Mouse (Mus musculus) intestine, embryonic 16.5 days (tissue): ENCODE data around the gene Rfc4. TPM values are rescaled to one million over a fixed set of nuclear protein-coding genes. Genes with fewer than 3 reads are reported as not detected.

Experiments used
- ATAC-seq: fragments of 200-750 bp; cut with Nextera tagmentation; 2 replicates; pipeline ENCODE4 v1.8.0; 2017; ENCODE audit warnings: moderate TSS enrichment, moderate library complexity
- H3K27ac ChIP-seq: fragments of 300-500 bp; sonication (generic); 2 replicates; pipeline ENCODE4 v1.5.1; 2014; ENCODE audit warnings: mild to moderate bottlenecking, low read length
- H3K27me3 ChIP-seq: fragments of 300-500 bp; sonication (generic); replicated peaks from 2 replicates; pipeline ENCODE4 v1.6.1; 2014; ENCODE audit warnings: low read length, control low read depth, mixed read lengths; ENCODE audit not compliant: control insufficient read depth, insufficient read depth
- H3K36me3 ChIP-seq: fragments of 300-500 bp; sonication (generic); 2 replicates; pipeline ENCODE4 v1.6.1; 2014; ENCODE audit warnings: low read length, control low read depth; ENCODE audit not compliant: control insufficient read depth, insufficient read depth
- H3K4me1 ChIP-seq: fragments of 300-500 bp; sonication (generic); 2 replicates; pipeline ENCODE4 v1.6.1; 2014; ENCODE audit warnings: low read length, control low read depth, mixed read lengths; ENCODE audit not compliant: control insufficient read depth, insufficient read depth
- H3K4me2 ChIP-seq: fragments of 300-500 bp; sonication (generic); 2 replicates; pipeline ENCODE4 v1.6.1; 2014; ENCODE audit warnings: low read depth, low read length, control low read depth
- H3K4me3 ChIP-seq: fragments of 300-500 bp; sonication (generic); 2 replicates; pipeline ENCODE4 v1.5.1; 2014; ENCODE audit warnings: mild to moderate bottlenecking, low read length
- H3K9ac ChIP-seq: fragments of 300-500 bp; sonication (generic); 2 replicates; pipeline ENCODE4 v1.6.1; 2014; ENCODE audit warnings: low read depth, low read length
- H3K9me3 ChIP-seq: fragments of 300-500 bp; sonication (generic); 2 replicates; pipeline ENCODE4 v1.6.1; 2016; ENCODE audit warnings: low read length, control low read depth; ENCODE audit not compliant: control insufficient read depth
- WGBS: fragments of 180-500 bp; shearing (Covaris S2); extraction: QIAGEN DNeasy Blood & Tissue Kit; methylation state at CpG from one replicate; pipeline ENCODE4 v1.1.7; 2014; 5-methylcytosine and 5-hydroxymethylcytosine counted together
- polyA plus RNA-seq: library from polyadenylated mRNA; unstranded; fragments of >200 nt; fragmentation: Nextera tagmentation; extraction: Ambion mirVana; gene quantifications from 2 replicates; pipeline ENCODE4 v1.2.1, GENCODE M21; 2015

Gene Rfc4
- 88.3 and 107 TPM in 2 replicates for polyA plus RNA-seq

DNA sequence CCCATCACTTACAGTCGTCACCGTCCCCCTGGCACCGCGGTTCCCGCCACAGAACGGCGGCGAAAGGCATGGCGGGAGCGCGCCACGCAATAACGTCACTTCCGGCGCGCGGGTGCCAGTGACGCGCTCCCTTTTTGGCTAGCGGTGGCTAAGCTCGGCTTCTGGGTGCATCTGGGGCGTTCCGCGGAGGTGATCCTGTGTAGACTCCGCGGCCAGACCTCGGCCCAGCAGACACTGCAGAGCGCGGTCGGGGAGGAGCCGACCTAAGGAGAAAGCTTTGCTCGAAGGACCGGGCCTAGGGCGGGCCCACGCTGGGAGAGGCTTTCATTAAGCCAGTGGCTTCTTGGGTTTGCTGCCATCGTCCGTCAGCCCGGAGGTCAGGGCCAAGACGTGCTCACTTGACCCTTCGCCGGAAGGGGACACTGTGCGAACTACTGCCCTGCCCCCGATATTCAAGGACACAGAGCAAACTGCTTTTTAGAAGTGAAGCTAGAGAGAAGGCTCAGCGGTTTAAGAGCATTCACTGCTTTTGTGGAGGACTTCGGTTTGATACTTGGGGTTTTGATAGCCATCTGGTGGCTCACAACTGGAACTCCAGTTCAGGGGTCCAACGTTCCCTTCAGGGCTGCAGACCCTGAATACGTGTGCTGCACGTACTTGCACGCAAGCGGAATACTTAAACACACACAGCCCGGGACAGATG, at the start of gene Rfc4:
Rfc4 (minus strand) TSS at position 65 of the 703 bp plus-strand sequence.
- H3K9me3 ChIP-seq = no peaks in the 10 kb centered on the region
- H3K27me3 ChIP-seq = no peaks in the 10 kb centered on the region
- peaks cover 3% of the 10 kb centered on the region for H3K36me3 ChIP-seq
- peak within 1 kb of the TSS; percentile 60 for H3K4me3 ChIP-seq
- peaks cover 11% of the 10 kb centered on the region for H3K4me1 ChIP-seq
- H3K9ac ChIP-seq = peak within 1 kb of the TSS; percentile 85
- peak within 1 kb of the TSS; percentile 93 for H3K27ac ChIP-seq
- ATAC-seq = peak; percentile 95
- peak within 1 kb of the TSS; percentile 88 for H3K4me2 ChIP-seq
- under 1% methylated on average over 51 of the region's 51 CpGs for WGBS

- WGBS = 42% methylated on average over 3 of the region's 3 CpGs
- H3K27me3 ChIP-seq = no peaks in the 10 kb centered on the region
Measured at GRCm38 (mm10) chr16:23175956-23176355, 48.4 kb upstream of the Rfc4 start.

DNA sequence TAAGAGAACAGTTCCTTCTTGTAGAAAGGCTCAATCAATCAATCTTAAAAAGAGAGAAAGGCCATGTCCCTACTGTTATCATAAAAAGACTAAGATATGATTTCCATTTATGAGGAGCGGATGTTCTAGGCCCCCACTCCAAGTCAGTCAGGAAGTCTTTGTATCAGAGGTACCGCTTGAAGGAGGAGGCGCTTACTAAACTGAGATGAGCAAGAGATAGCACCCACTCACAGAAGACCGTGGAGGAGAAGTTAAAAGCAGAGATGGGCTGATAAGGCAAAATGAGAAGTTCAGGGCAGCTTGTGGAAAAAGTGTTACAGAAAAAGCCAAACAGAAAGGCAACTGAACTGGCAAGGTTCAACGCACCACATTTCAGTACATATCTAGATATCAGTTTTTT, 47.3 kb upstream of the Rfc4 start:
- 78% methylated on average over 5 of the region's 5 CpGs for WGBS
- H3K4me2 ChIP-seq = no peak overlapping the region
- no peak for ATAC-seq

More at GRCm38 (mm10) chr16:23175956-23176355, 48.4 kb upstream of the Rfc4 start:
- H3K4me3 ChIP-seq = no peak overlapping the region
- H3K36me3 ChIP-seq = no peaks in the 10 kb centered on the region
- no peaks in the 10 kb centered on the region for H3K9me3 ChIP-seq
- no peak overlapping the region for H3K4me2 ChIP-seq
- no peaks in the 10 kb centered on the region for H3K4me1 ChIP-seq
- no peak overlapping the region for H3K9ac ChIP-seq
- ATAC-seq = no peak
- no peak overlapping the region for H3K27ac ChIP-seq

DNA sequence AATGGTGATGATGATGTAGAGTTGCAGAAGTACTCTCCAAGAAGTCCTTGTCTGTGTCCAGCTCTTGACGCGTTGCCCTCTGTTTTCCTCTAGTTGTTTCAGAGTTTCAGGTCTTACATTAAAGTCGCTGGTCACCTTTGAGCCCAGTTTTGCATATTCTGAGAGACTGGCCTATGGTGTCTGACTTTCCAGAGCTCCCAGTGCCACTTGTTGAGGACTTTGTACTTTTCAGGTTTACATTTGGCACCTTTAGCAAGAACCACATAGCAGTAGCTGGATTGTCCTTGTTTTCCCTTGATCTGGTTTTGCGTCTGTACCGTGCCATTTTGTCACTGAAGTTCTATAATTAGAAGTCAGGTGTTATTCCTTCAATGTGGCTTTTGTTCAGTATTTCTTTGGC, 46.4 kb upstream of the Rfc4 start:
- no peak for ATAC-seq
- Histone ChIP-seq H3K4me1 (no peaks in the 10 kb centered on the region), H3K9ac (no peak overlapping the region), H3K4me3 (no peak overlapping the region), H3K36me3 (no peaks in the 10 kb centered on the region), H3K4me2 (no peak overlapping the region), H3K9me3 (no peaks in the 10 kb centered on the region), H3K27ac (no peak overlapping the region), H3K27me3 (no peaks in the 10 kb centered on the region)
- 86% methylated on average over 5 of the region's 5 CpGs for WGBS

More for the DNA sequence above, 47.3 kb upstream of the Rfc4 start:
- Histone ChIP-seq H3K27ac (no peak overlapping the region), H3K27me3 (no peaks in the 10 kb centered on the region), H3K9me3 (no peaks in the 10 kb centered on the region), H3K4me3 (no peak overlapping the region), H3K9ac (no peak overlapping the region), H3K4me1 (no peaks in the 10 kb centered on the region), H3K36me3 (no peaks in the 10 kb centered on the region)

- no peak overlapping the region for H3K4me2 ChIP-seq
- H3K27ac ChIP-seq = no peak overlapping the region
- H3K4me3 ChIP-seq = no peak overlapping the region
- H3K36me3 ChIP-seq = no peaks in the 10 kb centered on the region
- no peaks in the 10 kb centered on the region for H3K9me3 ChIP-seq
- 87% methylated on average over 3 of the region's 3 CpGs for WGBS
- no peak overlapping the region for H3K9ac ChIP-seq
- no peak for ATAC-seq
- H3K27me3 ChIP-seq = no peaks in the 10 kb centered on the region
- no peaks in the 10 kb centered on the region for H3K4me1 ChIP-seq
Measured at GRCm38 (mm10) chr16:23170813-23171212, 43.3 kb upstream of the Rfc4 start.

- Histone ChIP-seq H3K9ac (no peak overlapping the region), H3K9me3 (no peaks in the 10 kb centered on the region), H3K27me3 (no peaks in the 10 kb centered on the region), H3K4me2 (no peak overlapping the region), H3K27ac (no peak overlapping the region), H3K4me3 (no peak overlapping the region), H3K4me1 (no peaks in the 10 kb centered on the region), H3K36me3 (no peaks in the 10 kb centered on the region)
- ATAC-seq = no peak
- 54% methylated on average over 5 of the region's 5 CpGs for WGBS
Measured at GRCm38 (mm10) chr16:23167079-23167478, 39.5 kb upstream of the Rfc4 start.

- ATAC-seq = no peak
- H3K4me2 ChIP-seq = no peak overlapping the region
- H3K9me3 ChIP-seq = no peaks in the 10 kb centered on the region
- no peak overlapping the region for H3K4me3 ChIP-seq
- no peaks in the 10 kb centered on the region for H3K36me3 ChIP-seq
- no peak overlapping the region for H3K9ac ChIP-seq
- H3K27me3 ChIP-seq = no peaks in the 10 kb centered on the region
- H3K4me1 ChIP-seq = no peaks in the 10 kb centered on the region
- H3K27ac ChIP-seq = no peak overlapping the region
- 90% methylated on average over 1 of the region's 1 CpGs for WGBS
Measured at GRCm38 (mm10) chr16:23166646-23167045, 39.1 kb upstream of the Rfc4 start.

DNA sequence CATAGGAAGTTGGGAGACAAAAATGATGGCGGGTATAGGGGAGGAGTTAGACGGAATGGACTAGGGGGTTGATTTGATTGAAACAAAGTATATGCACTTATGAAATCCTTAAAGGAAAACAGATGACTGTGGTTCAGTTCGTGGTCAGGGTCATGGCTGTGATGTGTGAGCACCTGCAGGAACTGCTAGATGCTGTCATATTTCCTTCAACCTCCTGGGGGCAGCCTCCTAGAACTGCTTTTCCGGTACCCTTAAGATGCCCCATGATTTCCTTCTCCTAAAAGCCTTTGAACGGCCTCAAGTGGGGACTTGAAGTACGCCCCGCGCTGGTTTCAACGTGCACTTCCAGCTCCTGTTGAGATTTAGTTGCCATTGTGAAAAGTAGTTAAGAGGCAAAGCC, 37.9 kb upstream of the Rfc4 start:
- Histone ChIP-seq H3K9me3 (no peaks in the 10 kb centered on the region), H3K9ac (no peak overlapping the region), H3K4me3 (no peak overlapping the region), H3K4me2 (no peak overlapping the region), H3K27ac (no peak overlapping the region), H3K4me1 (no peaks in the 10 kb centered on the region), H3K27me3 (no peaks in the 10 kb centered on the region), H3K36me3 (no peaks in the 10 kb centered on the region)
- 75% methylated on average over 9 of the region's 9 CpGs for WGBS
- ATAC-seq = no peak

DNA sequence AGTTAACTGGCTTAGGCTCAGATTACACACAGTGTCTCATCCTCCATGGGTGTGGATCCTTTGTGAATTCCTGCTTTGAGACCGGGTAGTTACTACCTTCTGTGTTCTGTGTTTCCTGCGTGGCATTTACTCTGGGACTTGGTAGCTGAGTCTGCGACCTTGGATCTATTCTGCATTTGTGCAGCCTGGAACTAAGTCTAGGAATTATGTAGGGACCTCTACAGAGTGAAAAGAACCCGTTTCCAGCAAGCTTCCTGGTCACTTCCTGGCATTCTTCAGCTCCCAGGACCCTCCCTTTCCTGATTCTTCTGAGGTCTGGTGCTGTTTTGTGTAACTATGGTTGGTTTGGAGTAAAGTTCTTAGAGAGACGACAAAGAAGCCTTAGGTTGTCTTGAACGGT, 36.9 kb upstream of the Rfc4 start:
- WGBS = 67% methylated on average over 6 of the region's 6 CpGs
- no peaks in the 10 kb centered on the region for H3K4me1 ChIP-seq
- H3K36me3 ChIP-seq = no peaks in the 10 kb centered on the region
- no peaks in the 10 kb centered on the region for H3K27me3 ChIP-seq
- ATAC-seq = no peak
- no peak overlapping the region for H3K27ac ChIP-seq
- H3K9me3 ChIP-seq = no peaks in the 10 kb centered on the region
- H3K9ac ChIP-seq = no peak overlapping the region
- no peak overlapping the region for H3K4me3 ChIP-seq
- no peak overlapping the region for H3K4me2 ChIP-seq

- Histone ChIP-seq H3K4me2 (no peak overlapping the region), H3K9ac (no peak overlapping the region), H3K4me1 (no peaks in the 10 kb centered on the region), H3K36me3 (no peaks in the 10 kb centered on the region), H3K27me3 (no peaks in the 10 kb centered on the region), H3K27ac (no peak overlapping the region), H3K4me3 (no peak overlapping the region), H3K9me3 (no peaks in the 10 kb centered on the region)
- no peak for ATAC-seq
- WGBS = 76% methylated on average over 3 of the region's 3 CpGs
Measured at GRCm38 (mm10) chr16:23162116-23162515, 34.6 kb upstream of the Rfc4 start.
